Mouse (Mus musculus): Measurements from ENCODE around the gene Rnf144b.

The Rnf144b gene

GRCm38 (mm10) chr13:47182366-47182765 lies 59.9 kb downstream of the Rnf144b start:
- no peak for DNase-seq

GRCm38 (mm10) chr13:47183033-47183730 lies 60.7 kb downstream of the Rnf144b start:
- no peak for DNase-seq

- DNase-seq: no peak
Observed at GRCm38 (mm10) chr13:47183771-47184170, 61.3 kb downstream of the Rnf144b start.

- DNase-seq: no peak
Observed at GRCm38 (mm10) chr13:47187836-47188235, 65.4 kb downstream of the Rnf144b start.

GRCm38 (mm10) chr13:47189971-47190370 lies 67.5 kb downstream of the Rnf144b start:
- no peak for DNase-seq

GRCm38 (mm10) chr13:47192200-47192599 lies 69.7 kb downstream of the Rnf144b start:
- DNase-seq: no peak

- no peak for DNase-seq
Observed at GRCm38 (mm10) chr13:47192771-47193170, 70.3 kb downstream of the Rnf144b start.

- DNase-seq: peak; percentile 76
Observed at GRCm38 (mm10) chr13:47193326-47194153, 71.1 kb downstream of the Rnf144b start.

GRCm38 (mm10) chr13:47194695-47195094 lies 72.2 kb downstream of the Rnf144b start:
- DNase-seq: peak; percentile 23

GRCm38 (mm10) chr13:47195491-47195890 lies 73.0 kb downstream of the Rnf144b start:
- DNase-seq: no peak

- DNase-seq: no peak
Observed at GRCm38 (mm10) chr13:47200011-47200670, 77.7 kb downstream of the Rnf144b start.

- no peak for DNase-seq
Observed at GRCm38 (mm10) chr13:47201962-47202624, 79.6 kb downstream of the Rnf144b start.

- DNase-seq: no peak
Observed at GRCm38 (mm10) chr13:47210496-47210895, 88.0 kb downstream of the Rnf144b start.

- no peak for DNase-seq
Observed at GRCm38 (mm10) chr13:47210992-47211391, 88.5 kb downstream of the Rnf144b start.

- DNase-seq: no peak
Observed at GRCm38 (mm10) chr13:47211581-47211980, 89.1 kb downstream of the Rnf144b start.

- no peak for DNase-seq
Observed at GRCm38 (mm10) chr13:47213817-47214216, 91.4 kb downstream of the Rnf144b start.

- DNase-seq: no peak
Observed at GRCm38 (mm10) chr13:47214895-47215294, 92.4 kb downstream of the Rnf144b start.

- no peak for DNase-seq
Observed at GRCm38 (mm10) chr13:47215815-47216585, 93.5 kb downstream of the Rnf144b start.

GRCm38 (mm10) chr13:47217107-47217571 lies 94.7 kb downstream of the Rnf144b start:
- no peak for DNase-seq

- no peak for DNase-seq
Observed at GRCm38 (mm10) chr13:47218351-47218750, 95.9 kb downstream of the Rnf144b start.

- DNase-seq: no peak
Observed at GRCm38 (mm10) chr13:47220426-47220825, 98.0 kb downstream of the Rnf144b start.
